Mouse (Mus musculus): ENCODE measurements around the gene Serpina3i. TPM values are rescaled to one million over a fixed set of nuclear protein-coding genes. Genes with fewer than 3 reads are reported as not detected.

Serpina3i gene
- not detected for polyA plus RNA-seq (2014; fragmentation: Illumina TruSeq; extraction: RNeasy Lipid Tissue Mini Kit (QIAGEN cat#74804); ENCODE audit: low read depth, low replicate concordance)

DNA sequence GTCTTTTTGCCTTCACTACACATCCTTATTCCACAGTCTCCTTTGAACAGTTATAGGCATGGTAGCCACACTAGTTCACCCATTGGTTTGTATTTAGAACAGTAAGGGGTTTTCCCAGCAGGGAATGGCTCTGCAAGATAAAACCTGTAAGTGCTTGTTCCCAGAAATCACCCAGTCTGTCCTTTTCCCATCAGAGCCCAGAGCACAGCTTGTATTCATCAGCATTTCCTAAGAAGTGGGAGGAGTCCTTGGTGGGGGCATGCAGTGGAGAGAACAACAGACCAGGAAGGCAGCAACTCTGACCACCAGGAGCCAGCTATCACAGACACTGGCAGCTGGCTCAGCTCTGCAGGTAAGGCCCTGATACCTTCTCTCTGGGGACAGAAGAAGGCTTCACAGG lies at the start of gene Serpina3i:
Serpina3i (plus strand) TSS at position 260 of the 400 bp plus-strand sequence.

DNA sequence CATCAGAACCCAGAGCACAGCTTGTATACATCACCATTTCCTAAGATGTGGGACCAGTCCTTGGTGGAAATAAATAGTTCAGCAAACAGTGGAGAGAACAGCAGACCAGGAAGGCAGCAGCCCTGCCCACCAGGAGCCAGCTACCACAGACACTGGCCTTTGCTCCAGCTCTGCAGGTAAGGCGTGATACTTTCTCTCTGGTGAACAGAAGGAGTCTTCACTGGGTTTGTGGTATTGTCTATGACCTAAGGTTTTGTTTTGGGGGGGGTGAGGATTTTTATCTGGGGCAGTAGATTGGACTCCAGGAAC lies 48.5 kb upstream of the Serpina3i start, which contains the start of gene Serpina3f:
Serpina3f (plus strand) TSS at position 100 of the 309 bp plus-strand sequence.

DNA sequence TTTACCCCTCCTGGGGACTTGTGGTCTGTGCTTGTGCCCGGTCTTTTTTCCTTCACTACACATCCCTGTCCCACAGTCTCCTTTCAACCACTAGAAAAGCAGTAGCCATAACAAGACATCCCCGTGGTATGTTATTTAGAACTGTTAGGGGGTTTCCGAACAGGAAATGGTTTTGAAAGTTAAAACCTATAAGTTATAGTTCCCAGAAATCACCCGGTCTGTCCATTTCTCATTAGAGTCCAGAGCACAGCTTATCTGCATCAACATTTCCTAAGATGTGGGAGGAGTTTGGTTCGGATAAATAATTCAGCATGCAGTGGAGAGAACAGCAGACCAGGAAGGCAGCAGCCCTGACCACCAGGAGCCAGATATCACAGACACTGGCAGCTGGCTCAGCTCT lies 27.0 kb upstream of the Serpina3i start, which contains the start of gene Serpina3g:
Serpina3g (plus strand) TSS at position 331 of the 400 bp plus-strand sequence.

DNA sequence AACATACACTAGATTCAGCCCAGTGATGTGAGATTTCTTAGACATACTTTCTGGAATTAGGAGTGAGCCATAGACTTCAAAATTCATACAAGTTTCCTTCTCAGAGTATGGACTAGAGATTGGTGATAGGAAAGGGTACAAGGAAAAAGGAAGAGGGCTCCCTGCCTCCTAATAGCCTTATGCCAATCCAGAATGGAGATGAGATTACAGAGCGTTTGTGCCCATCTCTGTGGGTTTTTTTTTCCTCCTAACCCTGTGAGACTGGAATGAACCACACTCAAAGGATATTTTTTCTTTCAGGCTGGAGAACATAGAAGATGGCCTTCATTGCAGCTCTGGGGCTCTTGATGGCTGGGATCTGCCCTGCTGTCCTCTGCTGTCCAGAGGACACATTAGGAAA lies 51.3 kb downstream of the Serpina3i start, which contains the start of gene Serpina3j:
Serpina3j (plus strand) TSS at position 301 of the 400 bp plus-strand sequence.

Other genes starting within 250 kb of the Serpina3i start
- gene Serpina9, start 249.4 kb upstream of the Serpina3i start, polyA plus RNA-seq (2014; fragmentation: Illumina TruSeq; extraction: RNeasy Lipid Tissue Mini Kit (QIAGEN cat#74804); ENCODE audit: low read depth, low replicate concordance) = 0.37 TPM
- 0.69 TPM for gene Serpina12, start 218.7 kb upstream of the Serpina3i start, polyA plus RNA-seq (2014; fragmentation: Illumina TruSeq; extraction: RNeasy Lipid Tissue Mini Kit (QIAGEN cat#74804); ENCODE audit: low read depth, low replicate concordance)
- not detected for gene Serpina5, start 162.0 kb upstream of the Serpina3i start, polyA plus RNA-seq (2014; fragmentation: Illumina TruSeq; extraction: RNeasy Lipid Tissue Mini Kit (QIAGEN cat#74804); ENCODE audit: low read depth, low replicate concordance)
- gene Serpina3a, start 150.4 kb upstream of the Serpina3i start, polyA plus RNA-seq (2014; fragmentation: Illumina TruSeq; extraction: RNeasy Lipid Tissue Mini Kit (QIAGEN cat#74804); ENCODE audit: low read depth, low replicate concordance) = not detected
- not detected for gene Serpina3b, start 135.1 kb upstream of the Serpina3i start, polyA plus RNA-seq (2014; fragmentation: Illumina TruSeq; extraction: RNeasy Lipid Tissue Mini Kit (QIAGEN cat#74804); ENCODE audit: low read depth, low replicate concordance)
- not detected for gene Serpina3c, start 109.3 kb upstream of the Serpina3i start, polyA plus RNA-seq (2014; fragmentation: Illumina TruSeq; extraction: RNeasy Lipid Tissue Mini Kit (QIAGEN cat#74804); ENCODE audit: low read depth, low replicate concordance)
- 3.5 TPM for gene Serpina3f, start 48.6 kb upstream of the Serpina3i start, polyA plus RNA-seq (2014; fragmentation: Illumina TruSeq; extraction: RNeasy Lipid Tissue Mini Kit (QIAGEN cat#74804); ENCODE audit: low read depth, low replicate concordance)
- 7.4 TPM for gene Serpina3g, start 26.9 kb upstream of the Serpina3i start, polyA plus RNA-seq (2014; fragmentation: Illumina TruSeq; extraction: RNeasy Lipid Tissue Mini Kit (QIAGEN cat#74804); ENCODE audit: low read depth, low replicate concordance)
- gene Serpina3j, start 51.4 kb downstream of the Serpina3i start, polyA plus RNA-seq (2014; fragmentation: Illumina TruSeq; extraction: RNeasy Lipid Tissue Mini Kit (QIAGEN cat#74804); ENCODE audit: low read depth, low replicate concordance) = not detected
- gene Serpina3k, start 75.4 kb downstream of the Serpina3i start, polyA plus RNA-seq (2014; fragmentation: Illumina TruSeq; extraction: RNeasy Lipid Tissue Mini Kit (QIAGEN cat#74804); ENCODE audit: low read depth, low replicate concordance) = 9,330 TPM
- 471 TPM for gene Serpina3m, start 75.4 kb downstream of the Serpina3i start, polyA plus RNA-seq (2014; fragmentation: Illumina TruSeq; extraction: RNeasy Lipid Tissue Mini Kit (QIAGEN cat#74804); ENCODE audit: low read depth, low replicate concordance)
- gene Serpina3n, start 143.6 kb downstream of the Serpina3i start, polyA plus RNA-seq (2014; fragmentation: Illumina TruSeq; extraction: RNeasy Lipid Tissue Mini Kit (QIAGEN cat#74804); ENCODE audit: low read depth, low replicate concordance) = 136 TPM
- gene Gsc, start 210.2 kb downstream of the Serpina3i start, polyA plus RNA-seq (2014; fragmentation: Illumina TruSeq; extraction: RNeasy Lipid Tissue Mini Kit (QIAGEN cat#74804); ENCODE audit: low read depth, low replicate concordance) = not detected